Mouse (Mus musculus) kidney, adult 8-10 months (tissue): ENCODE results near the gene Hdac4.

Experiments used
- DNase-seq, 2 experiments: peaks; one replicate each; pipeline ENCODE4 v3.0.0; 2022

Hdac4 gene

DNA sequence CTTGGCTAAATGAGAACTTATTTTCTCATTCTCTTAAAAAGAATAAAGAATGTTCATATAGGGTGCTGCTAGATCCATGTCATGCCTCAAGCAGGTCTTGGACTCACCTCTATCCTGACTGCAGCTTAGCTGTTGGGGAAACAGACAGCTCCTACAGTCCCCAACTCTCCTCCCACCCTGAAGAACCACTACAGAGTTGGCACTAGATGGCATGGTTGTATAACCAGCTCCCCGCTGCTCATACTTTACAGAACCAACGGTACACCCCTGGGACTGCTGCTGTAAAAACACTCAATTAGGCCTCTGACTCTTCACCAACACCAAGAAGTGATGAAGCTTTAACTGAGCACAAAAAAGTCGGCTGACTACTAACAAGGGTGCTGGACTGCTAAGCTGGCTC is 235.6 kb downstream of the Hdac4 start:
- no peak for DNase-seq

DNA sequence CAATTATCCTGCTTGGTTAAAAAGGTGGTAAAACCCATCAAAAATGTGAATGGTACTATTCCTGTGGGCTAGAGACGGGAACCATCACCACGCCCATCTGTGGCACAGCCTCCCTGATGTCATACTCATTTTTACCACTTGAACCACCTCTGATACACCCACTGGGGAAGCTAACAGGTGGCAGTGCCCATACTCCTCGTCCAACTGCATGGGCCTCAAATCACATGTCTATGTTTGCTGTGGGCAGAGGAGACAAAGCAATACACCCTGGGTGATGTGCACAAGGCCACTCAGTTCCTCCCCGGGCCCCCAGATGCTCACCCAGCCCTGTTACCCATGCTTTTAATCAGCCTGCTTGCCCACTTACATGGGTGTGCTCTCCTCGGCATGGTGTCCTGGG is 236.5 kb downstream of the Hdac4 start:
- no peak for DNase-seq

DNA sequence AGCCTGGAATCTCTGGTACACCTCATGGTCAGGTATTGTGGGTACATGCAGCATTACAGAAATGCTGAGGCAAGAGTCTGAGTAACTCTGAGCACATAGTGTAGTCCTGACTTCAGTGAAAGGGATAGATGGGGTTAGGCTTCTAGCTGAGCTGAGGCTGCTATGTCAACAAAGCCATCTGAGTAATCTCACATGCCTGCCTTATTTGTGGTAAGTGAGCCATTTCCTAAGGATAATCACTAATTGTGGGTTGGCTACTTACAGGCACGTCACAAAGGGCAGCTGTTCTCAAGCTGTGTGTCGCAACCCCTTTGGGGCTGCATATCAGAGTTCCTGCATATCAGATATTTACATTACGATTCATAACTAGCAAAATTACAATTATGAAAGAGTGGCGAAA is 239.3 kb downstream of the Hdac4 start:
- DNase-seq: no peak

DNA sequence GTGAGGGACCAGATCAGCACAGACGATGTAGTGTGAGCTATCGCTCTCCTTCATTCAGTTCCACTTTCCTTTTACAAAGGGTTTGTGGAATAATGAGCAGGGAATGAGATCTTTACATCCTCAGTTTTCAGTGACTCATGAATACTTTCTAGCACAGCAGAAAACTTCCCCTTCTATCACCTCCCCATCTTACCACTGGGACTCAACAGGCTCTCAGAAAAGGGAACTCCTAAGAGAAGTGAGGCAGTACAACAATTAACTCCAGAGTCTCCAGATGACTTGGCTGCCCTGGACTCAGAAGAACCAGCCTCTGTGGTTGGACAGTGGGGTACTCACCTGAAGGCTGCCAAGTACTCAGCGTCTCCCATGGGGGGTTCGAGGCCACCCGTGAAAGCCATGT is 240.5 kb downstream of the Hdac4 start:
- no peak for DNase-seq

DNA sequence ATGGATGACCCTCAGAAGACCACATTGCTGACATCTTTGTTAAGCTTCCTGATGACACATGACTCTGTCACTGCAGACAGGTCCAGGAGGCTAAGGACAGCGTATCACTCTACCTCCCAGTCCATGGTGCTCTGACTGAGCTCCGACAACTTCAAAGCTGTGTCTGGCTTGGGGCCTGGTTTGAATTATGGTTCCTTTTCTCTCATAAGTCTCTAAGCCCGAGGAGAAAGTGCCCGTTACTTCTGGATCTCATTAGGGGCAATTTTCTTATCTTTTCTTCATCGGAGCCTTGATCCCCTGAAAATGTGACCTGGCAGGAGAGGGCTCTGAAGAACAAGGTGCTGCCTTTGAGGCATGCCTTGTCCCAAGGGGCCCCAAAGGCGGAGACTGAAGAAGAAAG is 242.6 kb downstream of the Hdac4 start:
- DNase-seq: no peak

DNA sequence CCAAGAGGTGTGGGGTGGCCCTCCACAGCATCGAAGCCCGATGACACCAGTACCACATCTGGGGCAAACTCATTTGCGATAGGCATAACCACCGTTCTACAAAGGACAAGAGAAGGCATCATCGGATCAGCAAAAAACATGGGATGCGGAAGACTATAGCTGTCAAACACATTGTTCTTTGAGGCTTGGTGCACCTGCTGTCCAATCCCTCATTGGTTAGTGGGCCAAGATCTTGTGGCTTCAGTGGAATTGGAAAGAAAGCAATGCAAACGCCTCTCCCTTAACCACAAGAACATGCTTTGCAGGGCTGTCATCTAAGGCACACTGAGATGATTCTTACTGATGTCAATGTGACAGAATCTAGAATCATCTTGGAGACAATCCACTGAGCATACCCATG is 248.1 kb downstream of the Hdac4 start:
- DNase-seq: no peak

DNA sequence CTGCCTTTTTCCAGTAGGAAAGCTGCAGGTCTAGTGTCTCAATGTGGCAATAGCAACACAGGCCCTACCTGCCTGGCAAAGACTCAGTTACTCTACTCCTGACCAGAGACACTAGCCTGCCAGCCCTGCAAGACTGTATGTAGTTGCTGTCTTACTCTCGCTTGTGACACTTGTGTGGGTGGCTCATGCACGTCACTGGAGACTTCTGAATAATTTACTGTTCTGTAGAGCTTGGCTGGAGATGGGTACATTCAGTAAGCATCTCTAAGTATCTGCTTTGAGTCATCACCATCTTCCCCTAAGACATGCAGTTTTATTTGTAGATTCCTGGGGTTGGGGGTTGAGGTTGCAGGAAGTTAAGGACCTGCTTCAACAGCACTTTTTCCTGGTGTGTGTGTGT is 252.9 kb downstream of the Hdac4 start:
- no peak for DNase-seq

DNA sequence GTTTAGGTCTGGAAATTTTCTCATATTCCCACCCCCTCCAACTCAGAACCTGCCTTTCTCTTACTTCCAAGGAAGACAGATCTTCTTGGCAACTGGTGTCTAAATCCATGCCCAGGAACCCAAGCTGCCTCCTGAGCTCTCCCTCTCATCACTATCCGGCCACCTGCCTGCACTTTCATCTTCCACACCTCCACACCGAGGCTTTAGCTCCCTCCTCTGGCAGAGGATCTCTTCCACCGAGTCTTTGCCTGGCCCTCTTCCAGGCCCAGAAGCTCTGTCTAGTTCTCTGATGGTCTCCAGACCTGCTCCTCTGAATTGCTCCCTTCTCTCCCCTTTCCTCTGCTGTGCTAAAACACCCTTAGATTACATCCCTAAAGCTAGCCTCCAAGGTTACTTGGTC is 253.5 kb downstream of the Hdac4 start:
- DNase-seq: no peak

DNA sequence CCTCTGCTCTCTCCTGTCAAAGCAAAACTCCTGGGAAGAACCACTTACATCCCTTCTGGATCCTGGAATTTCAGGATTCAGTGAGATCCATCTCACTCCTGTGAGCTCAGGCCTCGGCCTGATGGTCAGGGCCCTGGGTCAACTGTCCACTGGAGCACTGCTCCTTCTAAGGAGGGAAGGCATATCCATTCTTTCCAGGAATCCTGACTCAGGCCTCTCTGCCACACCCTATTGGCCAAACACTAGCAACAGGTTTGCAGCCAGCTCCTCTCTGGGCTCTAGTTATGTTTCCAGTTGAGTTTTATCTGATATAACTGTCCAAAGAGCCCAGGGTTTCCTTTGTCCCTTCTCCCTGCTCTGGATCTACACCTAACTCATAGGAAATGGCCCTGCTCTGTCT is 254.4 kb downstream of the Hdac4 start:
- DNase-seq: no peak

DNA sequence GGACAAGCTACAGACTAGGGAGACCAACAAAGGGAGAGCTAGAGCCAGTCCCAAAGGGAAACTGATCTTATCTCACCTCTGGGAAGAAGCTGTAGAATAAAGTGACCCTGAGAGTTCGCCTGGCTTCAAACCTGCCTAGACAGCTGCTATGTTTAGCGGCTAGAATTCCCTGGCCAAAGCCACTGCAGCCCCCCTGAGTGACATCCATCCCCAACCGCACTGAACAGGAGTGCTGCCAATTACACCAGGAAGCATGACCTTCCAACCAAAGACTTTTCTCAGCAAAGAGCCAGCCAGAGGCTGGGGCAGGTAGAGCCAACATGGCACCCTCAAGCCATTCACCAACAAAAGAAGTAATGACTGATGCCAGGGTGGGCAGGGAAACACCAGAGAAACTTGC is 260.3 kb downstream of the Hdac4 start:
- DNase-seq: no peak

DNA sequence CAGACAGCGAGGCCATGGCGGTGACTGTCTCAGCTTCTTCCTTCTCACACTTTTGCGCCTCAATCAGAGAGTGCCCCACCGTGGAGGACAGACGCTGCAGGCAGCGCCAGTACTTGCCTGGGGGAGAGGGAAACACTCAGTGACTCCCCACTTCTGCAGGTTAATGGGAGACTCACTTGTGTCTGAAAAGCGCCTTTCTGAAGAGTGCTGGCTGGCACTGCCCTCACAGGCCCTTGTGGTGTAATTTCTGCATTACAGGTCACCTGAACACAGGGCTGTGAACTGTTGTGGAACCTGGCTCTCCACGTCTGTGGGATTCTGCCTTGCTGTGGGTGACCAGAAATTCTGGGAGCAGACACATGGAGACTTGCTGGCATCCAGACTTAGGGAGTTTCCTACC is 261.8 kb downstream of the Hdac4 start:
- DNase-seq: no peak

DNA sequence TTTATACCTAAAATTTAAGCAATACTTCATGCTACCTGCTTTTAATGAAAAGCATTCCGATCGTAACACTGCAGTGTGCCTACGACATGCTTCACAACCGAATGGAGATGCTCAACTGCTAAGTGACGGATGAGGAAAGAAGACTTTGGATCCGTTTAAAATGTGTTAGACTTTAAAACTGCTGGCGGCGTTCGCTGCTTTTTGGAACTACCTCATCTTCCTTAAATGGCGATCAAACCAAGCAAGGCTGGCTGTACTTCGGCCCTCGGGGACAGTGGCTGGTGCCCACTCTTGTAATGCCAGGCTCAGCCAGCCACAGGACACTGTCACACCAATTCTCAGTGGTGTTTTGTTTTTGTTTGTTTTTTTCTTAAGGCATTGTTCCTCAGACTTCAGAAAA is 263.3 kb downstream of the Hdac4 start:
- DNase-seq: peak; percentile 47 to 67

DNA sequence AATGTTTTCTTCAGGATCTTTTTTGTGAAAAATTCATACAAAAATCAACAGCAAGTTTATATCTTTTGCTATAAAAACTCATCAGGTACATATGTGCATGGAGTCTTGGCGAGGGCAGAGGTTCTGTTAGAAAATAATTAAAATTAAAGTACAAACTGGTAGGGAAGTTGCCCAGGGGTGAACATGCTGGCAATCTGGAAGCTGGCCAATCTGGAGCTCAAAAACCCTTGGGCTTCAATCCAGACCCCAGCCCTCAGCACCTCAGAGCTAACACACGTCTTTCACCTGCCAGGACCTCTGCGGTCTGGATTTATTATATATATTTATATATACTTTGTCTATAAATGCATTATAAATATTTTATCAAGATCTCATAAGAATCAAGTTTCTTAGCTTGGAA is 263.7 kb downstream of the Hdac4 start:
- DNase-seq: peak in 1 of 2 experiments; percentile 53

DNA sequence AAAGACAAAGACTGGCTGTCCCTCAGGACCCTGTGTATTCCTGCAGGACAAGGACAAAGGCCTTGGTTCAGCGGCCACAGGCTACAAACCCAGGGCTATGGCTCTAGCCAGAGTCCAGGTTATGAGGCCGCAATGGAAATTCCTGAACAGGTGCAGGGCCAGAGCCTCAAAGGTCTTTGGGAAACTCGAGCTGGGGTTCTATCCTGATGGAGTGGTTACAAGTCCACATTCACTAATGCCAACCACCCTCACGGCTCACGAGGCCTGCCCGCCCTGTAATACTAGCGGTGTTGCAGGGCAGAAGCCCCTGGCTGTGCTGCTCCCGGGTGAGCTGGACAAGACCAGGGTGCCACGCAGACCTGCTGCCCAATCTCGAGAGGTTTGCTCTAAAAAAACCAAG is 264.3 kb downstream of the Hdac4 start:
- peak; percentile 47 to 63 for DNase-seq

DNA sequence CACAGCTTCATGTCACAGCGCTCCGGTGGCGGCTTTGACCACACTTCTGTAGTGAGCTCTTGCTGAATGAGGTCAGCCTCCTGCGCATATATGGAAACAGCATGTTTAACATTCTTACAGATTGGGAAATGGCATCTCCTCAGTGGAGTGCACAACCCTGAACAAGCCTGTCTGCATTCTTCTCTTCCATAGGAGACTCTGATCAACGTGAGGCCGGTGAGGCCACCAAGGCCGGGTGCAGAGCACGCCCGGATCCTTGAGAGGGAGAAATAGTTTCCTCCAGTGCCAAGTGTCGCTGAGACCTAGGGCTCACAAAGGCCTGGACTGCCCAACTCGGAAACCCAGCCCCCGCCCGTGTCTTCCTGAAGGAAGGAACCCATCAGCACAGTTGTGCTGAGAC is 266.4 kb downstream of the Hdac4 start:
- no peak for DNase-seq

DNA sequence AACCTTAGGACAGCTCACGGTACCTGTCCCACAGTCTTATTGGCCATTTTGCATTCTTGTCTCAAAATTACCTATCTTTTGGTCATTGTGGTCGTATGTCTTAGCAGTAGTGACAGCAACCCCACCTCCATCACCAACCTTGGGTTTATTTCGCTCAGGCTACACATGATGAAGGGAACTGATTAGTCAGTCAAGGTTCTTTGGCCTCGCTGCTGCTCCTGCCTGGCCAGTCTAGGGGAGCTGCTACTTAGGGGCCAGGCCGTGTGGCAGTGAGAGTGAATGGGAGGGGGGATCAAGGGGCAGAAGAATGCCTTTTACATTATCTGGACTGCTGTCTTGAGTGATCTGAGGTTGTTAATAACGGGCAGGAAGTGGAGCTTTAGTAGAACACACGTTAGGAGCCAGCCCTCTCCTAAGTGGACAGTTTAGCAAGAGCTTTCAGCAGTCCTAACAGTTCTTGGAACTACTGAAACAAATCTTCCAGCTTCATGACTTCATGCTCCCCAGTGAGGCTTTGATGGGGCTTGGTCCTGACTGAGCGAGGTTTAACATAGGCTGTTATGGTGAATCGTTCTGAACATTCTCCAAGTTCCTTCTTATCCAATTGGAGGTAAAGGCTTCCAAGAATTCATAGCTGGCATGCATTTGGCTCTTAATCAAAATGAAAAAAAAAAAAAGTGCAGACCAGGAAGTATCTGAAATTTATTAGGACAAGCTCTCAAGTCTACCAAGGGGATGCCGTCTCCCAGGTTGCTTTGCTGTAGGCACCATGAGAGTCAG is 267.8 kb downstream of the Hdac4 start:
- no peak for DNase-seq

DNA sequence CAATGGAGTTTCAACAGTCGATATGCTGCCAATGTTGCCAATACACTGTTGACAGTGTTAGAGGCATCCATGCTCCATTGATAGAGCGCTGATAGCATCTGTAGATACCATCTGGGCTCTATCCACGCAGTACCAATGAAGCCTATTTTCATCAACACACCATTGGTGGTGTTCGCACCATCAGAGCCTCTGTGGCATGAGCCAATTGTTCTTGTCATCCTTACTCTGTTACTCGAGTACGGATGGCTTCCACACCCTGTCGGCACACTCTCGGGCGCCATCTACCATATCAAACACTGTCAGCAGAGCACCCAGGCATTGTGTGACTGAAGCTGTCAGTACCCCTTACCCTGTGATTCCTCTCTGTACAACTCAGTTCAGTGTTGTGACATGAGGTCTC is 271.9 kb downstream of the Hdac4 start:
- DNase-seq: no peak

DNA sequence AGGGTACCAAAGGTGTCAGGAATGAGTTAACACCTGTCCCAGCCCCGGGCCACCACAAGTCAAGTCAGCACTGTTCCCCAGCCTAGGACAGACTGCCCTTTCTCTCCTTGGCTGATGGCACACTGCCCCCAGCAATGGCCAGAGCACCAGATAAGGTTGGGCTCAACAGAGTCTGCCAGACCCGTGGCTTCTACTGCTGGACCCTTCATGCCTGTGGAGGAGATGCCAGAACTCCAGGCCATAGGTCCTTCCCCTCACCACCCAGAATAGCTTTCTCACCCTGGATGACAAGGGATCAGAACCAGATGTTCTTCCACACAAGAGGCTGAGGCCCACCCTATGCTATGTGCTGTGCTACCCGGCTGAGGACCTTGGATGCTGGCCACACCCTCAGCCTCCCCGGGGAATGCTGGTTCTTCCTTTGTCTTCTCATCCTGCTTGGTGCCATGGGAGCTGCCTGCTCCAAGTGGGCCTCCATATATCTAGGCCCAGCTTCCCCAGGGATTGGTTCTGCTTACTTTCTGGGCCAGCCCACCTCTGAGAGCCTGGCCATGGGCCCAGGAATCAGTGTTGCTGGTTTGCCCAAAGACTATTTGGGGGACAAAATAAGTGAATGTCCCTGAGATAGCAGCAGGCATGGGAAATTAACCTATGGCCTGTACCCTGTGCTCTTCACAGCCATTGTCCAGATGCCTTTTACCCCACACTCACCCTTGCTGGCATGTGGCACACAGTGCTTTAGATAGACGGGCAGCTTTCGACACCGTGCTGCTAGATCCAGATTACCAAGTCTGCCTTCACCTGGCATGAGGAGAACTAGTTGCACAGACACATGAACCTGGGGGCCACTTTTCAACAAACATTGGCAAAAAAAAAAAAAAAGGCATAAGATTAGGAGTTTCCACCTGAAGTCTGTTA is 273.0 kb downstream of the Hdac4 start:
- DNase-seq: no peak

DNA sequence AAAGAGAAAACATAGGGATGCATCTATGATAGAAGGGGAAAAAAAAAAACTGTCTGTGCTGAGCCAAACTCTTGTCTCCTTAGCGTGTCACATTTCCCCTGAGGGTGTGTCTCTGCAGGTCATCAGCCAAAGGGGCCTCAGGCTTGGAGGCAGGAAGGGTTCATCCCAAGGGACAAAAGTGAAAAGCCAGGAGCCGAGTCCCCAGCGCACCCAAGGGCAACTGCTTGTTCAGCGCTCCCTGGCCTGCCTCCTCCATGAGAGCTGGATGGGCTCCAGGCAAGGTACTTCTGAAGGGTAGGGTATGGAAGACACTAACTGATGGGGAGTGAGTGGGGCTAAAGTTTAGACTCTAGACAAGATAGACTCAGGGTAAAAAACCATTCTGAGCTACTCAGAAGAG is 273.8 kb downstream of the Hdac4 start:
- DNase-seq: no peak

DNA sequence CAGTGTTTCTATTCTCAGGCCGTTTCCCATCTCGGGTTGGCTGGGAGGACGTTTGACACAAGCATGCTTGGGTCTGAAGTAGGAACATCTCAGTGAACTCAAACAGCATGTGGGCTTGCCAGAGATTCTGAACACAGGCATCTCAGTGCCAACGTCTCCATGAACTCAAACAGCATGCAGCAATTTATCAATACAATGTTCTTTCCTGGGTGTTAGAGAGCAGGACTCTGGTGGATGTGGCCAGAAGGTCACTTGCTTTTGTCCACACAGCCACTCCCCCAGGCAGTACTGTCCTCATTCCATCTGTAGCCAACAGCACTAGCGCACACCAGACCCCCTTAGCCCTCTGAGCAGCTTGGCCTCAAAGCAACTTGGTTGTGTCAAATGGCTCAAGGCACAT is 274.2 kb downstream of the Hdac4 start:
- DNase-seq: no peak

DNA sequence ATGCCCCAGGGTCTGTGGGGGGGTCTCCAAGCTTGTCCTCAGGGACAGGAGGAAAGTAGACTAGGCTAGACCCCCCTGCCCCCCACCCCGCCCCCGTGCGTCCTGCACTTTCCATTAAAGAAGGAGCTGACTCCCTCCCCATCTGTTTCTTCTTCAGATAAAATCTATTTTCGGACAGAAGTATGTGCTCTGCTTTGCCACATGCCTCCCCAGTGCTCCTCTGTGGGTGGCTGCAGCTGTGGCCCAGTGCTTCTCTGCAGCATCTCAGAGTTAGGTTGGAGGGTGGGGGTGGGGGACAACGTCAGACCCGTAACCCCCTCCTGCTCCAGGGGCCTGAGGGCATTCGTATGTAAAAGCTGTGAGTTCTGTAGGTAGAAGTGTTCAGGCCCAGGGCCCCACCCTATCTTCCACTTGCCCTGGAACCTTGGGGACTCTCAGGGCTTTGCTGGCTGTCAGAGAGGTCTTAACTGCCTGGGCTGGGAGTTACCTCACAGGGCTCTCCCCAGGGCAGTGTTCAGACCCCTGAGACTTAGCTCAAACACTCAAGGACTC is 275.4 kb downstream of the Hdac4 start:
- no peak for DNase-seq

DNA sequence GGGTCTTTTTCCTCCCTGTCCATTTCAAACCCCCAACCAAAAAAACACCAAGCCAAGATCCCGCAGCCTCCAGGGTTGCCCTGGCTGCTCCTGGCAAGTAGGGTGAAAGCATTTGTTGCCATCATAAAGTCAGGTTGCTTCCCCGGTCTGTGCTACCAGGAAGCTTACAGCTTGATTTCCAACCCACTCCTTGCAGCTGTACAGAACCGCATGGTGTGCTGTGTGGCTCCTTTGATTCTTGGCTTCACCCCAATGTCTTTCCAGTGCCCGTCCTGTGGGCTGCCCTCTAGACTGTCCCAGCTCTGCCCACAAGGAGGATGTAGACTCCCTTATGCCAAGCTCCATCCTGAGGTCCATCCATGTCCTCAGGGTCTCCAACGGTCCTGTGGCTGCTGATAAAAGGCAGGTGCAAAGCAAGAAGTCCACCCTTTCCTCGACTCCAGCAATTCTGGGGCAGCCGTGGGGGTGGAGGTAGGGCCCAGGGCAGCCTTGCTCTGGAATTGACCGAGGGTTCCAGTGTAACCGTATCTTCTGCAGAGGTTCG is 277.2 kb downstream of the Hdac4 start:
- no peak for DNase-seq

DNA sequence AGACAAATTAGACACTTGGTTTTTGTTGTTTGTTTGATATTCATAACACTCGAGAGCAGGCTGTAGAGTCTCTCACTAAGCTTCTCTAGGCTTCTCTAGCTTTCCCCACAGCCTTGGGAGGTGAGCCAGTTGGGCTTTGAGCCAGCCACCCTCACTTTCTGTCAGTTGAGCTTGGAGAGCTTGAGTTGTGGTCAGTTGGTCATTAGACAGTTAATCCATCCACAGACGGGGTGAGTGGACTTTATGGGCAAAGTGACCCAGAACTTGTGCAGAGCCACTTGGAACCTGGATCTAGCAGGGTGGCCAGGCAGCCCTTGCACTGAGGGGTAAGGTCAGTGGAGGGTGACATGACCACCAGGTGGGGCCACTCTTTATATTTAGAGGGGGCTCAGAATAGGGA is 277.9 kb downstream of the Hdac4 start:
- DNase-seq: peak; percentile 79 to 82

DNA sequence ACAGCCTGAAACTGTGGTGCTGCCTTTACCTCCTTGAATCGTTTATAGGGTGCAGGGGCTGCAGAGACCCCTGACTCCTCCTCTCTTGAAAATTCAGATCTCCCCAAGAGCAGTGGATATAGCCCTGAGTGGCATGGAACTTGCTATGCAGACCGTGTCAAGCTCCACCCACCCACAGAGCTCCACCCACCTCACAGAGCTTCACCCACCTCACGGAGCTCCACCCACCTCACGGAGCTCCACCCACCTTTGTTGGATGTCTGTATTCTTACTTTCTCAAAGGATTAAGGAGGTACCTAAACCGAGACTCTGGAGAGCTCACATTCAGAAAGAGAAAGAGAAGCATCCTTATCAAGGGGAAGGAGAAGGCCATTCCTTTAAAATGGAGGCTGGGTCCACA is 279.5 kb downstream of the Hdac4 start:
- DNase-seq: no peak
